Mouse (Mus musculus) kidney, embryonic 15.5 days (tissue): ENCODE measurements around the gene Mecom. TPM values are rescaled to one million over a fixed set of nuclear protein-coding genes. Genes with fewer than 3 reads are reported as not detected.

Experiments
- ATAC-seq: fragments of 200-750 bp; cut with Nextera tagmentation; replicated peaks from 2 replicates; pipeline ENCODE4 v1.8.0; 2017; ENCODE audit warnings: moderate TSS enrichment; ENCODE audit not compliant: low FRiP score
- H3K27ac ChIP-seq: fragments of 300-500 bp; sonication (generic); 2 replicates; pipeline ENCODE4 v1.5.1; 2015; ENCODE audit warnings: mild to moderate bottlenecking, inconsistent platforms
- H3K27me3 ChIP-seq: fragments of 300-500 bp; sonication (generic); 2 replicates; pipeline ENCODE4 v1.6.1; 2015; ENCODE audit warnings: inconsistent platforms
- H3K36me3 ChIP-seq: fragments of 300-500 bp; sonication (generic); 2 replicates; pipeline ENCODE4 v1.6.1; 2015; ENCODE audit warnings: inconsistent platforms
- H3K4me1 ChIP-seq: fragments of 300-500 bp; sonication (generic); 2 replicates; pipeline ENCODE4 v1.6.1; 2015; ENCODE audit warnings: inconsistent platforms
- H3K4me2 ChIP-seq: fragments of 300-500 bp; sonication (generic); 2 replicates; pipeline ENCODE4 v1.6.1; 2015; ENCODE audit warnings: moderate library complexity, mild to moderate bottlenecking, inconsistent platforms
- H3K4me3 ChIP-seq: fragments of 300-500 bp; sonication (generic); replicated peaks from 2 replicates; pipeline ENCODE4 v1.5.1; 2015; ENCODE audit warnings: mild to moderate bottlenecking, inconsistent platforms
- H3K9ac ChIP-seq: fragments of 300-500 bp; sonication (generic); 2 replicates; pipeline ENCODE4 v1.6.1; 2015; ENCODE audit warnings: mild to moderate bottlenecking, inconsistent platforms
- H3K9me3 ChIP-seq: fragments of 300-500 bp; sonication (generic); replicated peaks from 2 replicates; pipeline ENCODE4 v1.6.1; 2016; ENCODE audit warnings: inconsistent platforms
- WGBS: fragments of 180-500 bp; shearing (Covaris S2); methylation state at CpG from one replicate; pipeline ENCODE4 v1.1.7; 2015; ENCODE audit warnings: mixed read lengths; 5-methylcytosine and 5-hydroxymethylcytosine counted together
- polyA plus RNA-seq: library from polyadenylated mRNA; unstranded; fragments of >200 nt; fragmentation: Nextera tagmentation; extraction: Ambion mirVana; gene quantifications from 2 replicates; pipeline ENCODE4 v1.2.1, GENCODE M21; 2015

Gene Mecom
- polyA plus RNA-seq, 1 experiment from 2014 or later, result 66.4 TPM

GRCm38 (mm10) chr3:30254451-30254850, 293.4 kb downstream of the Mecom start:
- Histone ChIP-seq H3K9me3 (no peaks in the 10 kb centered on the region), H3K4me2 (no peak overlapping the region), H3K27me3 (no peaks in the 10 kb centered on the region), H3K9ac (no peak overlapping the region), H3K27ac (no peak overlapping the region), H3K4me1 (0 out of 2 replicates have a peak, but pooled peaks cover 3% of the 10 kb centered on the region), H3K36me3 (no peaks in the 10 kb centered on the region), H3K4me3 (no peak overlapping the region)
- WGBS, result 44% methylated on average over 7 of the region's 7 CpGs
- ATAC-seq, result no peak

GRCm38 (mm10) chr3:30253714-30254113, 294.1 kb downstream of the Mecom start:
- ATAC-seq, result no peak
- Histone ChIP-seq H3K9me3 (no peaks in the 10 kb centered on the region), H3K36me3 (no peaks in the 10 kb centered on the region), H3K9ac (no peak overlapping the region), H3K4me3 (no peak overlapping the region), H3K4me2 (no peak overlapping the region), H3K4me1 (0 out of 2 replicates have a peak, but pooled peaks cover 3% of the 10 kb centered on the region), H3K27me3 (no peaks in the 10 kb centered on the region), H3K27ac (no peak overlapping the region)
- WGBS, result 88% methylated on average over 5 of the region's 5 CpGs

DNA sequence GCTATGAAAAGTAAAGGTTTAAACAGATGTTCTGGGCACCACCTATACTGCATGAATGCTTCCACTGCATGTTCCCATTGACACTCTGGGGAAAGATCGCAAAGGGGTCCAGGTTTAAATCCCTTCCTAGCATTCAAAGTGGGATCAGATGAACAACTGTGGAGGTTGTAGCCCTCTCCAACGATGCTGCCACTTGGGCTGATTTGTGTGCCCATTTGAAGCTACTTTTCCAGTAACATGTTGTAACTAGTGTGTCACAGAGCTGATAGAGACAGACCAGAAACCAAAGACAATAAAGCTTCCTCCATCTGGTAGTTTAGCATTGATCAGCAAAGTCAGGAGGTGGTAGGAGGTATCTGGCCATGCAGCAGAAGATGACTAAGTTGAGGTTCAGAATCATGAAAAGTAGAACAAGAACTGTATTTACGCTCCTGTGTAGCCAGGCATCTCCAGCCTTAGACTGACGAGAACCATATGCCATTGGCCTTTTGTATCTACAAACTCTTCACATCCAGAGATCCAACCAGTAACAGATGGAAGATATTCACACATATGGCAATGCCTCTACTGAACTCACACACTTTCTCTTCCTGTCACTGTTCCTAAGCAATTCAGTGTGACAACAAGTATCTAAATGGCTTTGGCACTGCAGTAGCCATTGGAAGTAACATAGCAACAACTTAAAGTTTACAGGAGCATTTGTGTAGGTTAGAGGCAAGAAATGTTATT, 299.0 kb downstream of the Mecom start:
- H3K9ac ChIP-seq, result no peak overlapping the region
- no peak overlapping the region for H3K27ac ChIP-seq
- 80% methylated on average over 4 of the region's 4 CpGs for WGBS
- no peaks in the 10 kb centered on the region for H3K36me3 ChIP-seq
- no peak overlapping the region for H3K4me3 ChIP-seq
- H3K27me3 ChIP-seq, result no peaks in the 10 kb centered on the region
- peaks cover 32% of the 10 kb centered on the region for H3K4me1 ChIP-seq
- H3K9me3 ChIP-seq, result no peaks in the 10 kb centered on the region
- H3K4me2 ChIP-seq, result no peak overlapping the region
- no peak for ATAC-seq

DNA sequence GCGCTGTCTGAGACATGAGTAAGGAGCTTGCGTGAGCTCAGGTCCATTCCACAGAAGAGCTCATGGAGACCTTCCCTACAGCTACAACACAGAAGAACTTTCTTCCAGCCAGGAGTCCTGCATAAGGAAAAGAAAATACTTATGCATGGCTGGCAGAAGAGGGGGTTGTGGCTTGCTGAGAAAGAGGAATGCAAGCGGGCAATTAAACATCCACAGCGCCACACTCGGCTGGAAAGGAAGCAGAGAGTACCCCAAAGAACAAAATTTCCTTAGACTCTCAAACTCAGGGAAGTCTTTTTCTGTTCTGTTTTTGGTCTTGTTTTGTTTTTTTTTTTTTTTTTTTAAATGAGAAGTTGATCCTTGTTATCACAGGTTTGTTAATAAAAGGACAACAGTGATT, 300.6 kb downstream of the Mecom start:
- Histone ChIP-seq H3K4me1 (peaks cover 33% of the 10 kb centered on the region), H3K9ac (no peak overlapping the region), H3K36me3 (no peaks in the 10 kb centered on the region), H3K4me2 (no peak overlapping the region), H3K9me3 (no peaks in the 10 kb centered on the region), H3K27me3 (no peaks in the 10 kb centered on the region), H3K27ac (peak overlapping the region; percentile 70), H3K4me3 (no peak overlapping the region)
- no peak for ATAC-seq
- WGBS, result 71% methylated on average over 5 of the region's 5 CpGs

- H3K27me3 ChIP-seq, result no peaks in the 10 kb centered on the region
- H3K4me1 ChIP-seq, result peaks cover 33% of the 10 kb centered on the region
- H3K4me3 ChIP-seq, result no peak overlapping the region
- 66% methylated on average over 12 of the region's 12 CpGs for WGBS
- no peaks in the 10 kb centered on the region for H3K36me3 ChIP-seq
- ATAC-seq, result peak; percentile 68
- no peak overlapping the region for H3K4me2 ChIP-seq
- H3K27ac ChIP-seq, result peak overlapping the region; percentile 70
- no peaks in the 10 kb centered on the region for H3K9me3 ChIP-seq
- no peak overlapping the region for H3K9ac ChIP-seq
Observed at GRCm38 (mm10) chr3:30246431-30247041, 301.3 kb downstream of the Mecom start.

DNA sequence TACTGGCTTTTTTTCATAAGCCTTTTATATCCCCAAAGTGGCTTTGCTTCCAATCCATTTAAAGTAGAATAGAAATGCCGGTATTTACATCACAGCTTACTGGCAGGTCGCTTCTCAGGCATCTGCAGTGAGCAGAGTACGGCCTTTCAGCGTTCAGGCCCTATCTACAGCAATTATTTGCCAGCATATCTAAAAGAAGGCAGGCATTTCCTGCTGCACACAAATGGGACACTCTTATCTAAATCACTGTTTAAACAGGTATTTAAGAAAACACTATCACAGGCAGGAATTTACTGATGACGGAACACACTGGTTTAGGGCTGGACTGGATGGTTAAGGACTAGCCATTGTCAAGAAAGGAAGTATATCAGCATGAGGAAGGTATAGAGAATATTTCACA, 301.9 kb downstream of the Mecom start:
- Histone ChIP-seq H3K27me3 (no peaks in the 10 kb centered on the region), H3K9ac (no peak overlapping the region), H3K4me2 (no peak overlapping the region), H3K27ac (peak overlapping the region; percentile 70), H3K36me3 (no peaks in the 10 kb centered on the region), H3K4me3 (no peak overlapping the region), H3K4me1 (peaks cover 33% of the 10 kb centered on the region), H3K9me3 (no peaks in the 10 kb centered on the region)
- ATAC-seq, result no peak
- 54% methylated on average over 5 of the region's 5 CpGs for WGBS

DNA sequence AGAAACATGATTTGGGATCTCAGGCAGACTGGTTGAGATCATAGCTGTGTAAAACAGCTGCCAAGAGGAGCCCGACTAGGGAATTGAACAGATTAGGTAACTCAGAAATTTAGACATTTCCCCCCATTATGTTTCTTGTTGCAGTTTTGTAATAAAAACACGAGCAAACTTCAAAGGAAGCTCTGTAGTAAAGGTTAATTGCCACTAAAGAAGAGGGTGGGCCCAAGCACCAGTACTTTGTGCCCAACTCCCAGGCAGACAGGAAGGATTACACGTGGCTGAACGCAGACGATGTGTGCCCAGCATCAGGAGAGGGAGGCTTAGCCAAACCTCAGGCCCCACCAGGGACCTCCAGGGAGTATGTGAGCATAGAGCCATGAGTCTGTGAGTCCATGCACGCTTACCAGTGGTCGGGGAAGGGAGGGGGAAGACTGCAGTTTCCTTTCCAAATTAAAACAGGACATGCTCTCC, 303.4 kb downstream of the Mecom start:
- peak overlapping the region; percentile 32; the same call in 1 of the 2 replicates for H3K27ac ChIP-seq

GRCm38 (mm10) chr3:30243776-30244275, 304.0 kb downstream of the Mecom start:
- Histone ChIP-seq H3K9ac (no peak overlapping the region), H3K9me3 (no peaks in the 10 kb centered on the region), H3K4me2 (no peak overlapping the region), H3K4me1 (peaks cover 33% of the 10 kb centered on the region), H3K4me3 (no peak overlapping the region), H3K36me3 (no peaks in the 10 kb centered on the region), H3K27ac (peak overlapping the region; percentile 32; the same call in 1 of the 2 replicates), H3K27me3 (no peaks in the 10 kb centered on the region)
- 54% methylated on average over 8 of the region's 8 CpGs for WGBS
- no peak for ATAC-seq

More for the DNA sequence above, 303.4 kb downstream of the Mecom start:
- H3K9me3 ChIP-seq, result no peaks in the 10 kb centered on the region
- H3K36me3 ChIP-seq, result no peaks in the 10 kb centered on the region
- no peaks in the 10 kb centered on the region for H3K27me3 ChIP-seq
- H3K4me2 ChIP-seq, result no peak overlapping the region
- H3K4me1 ChIP-seq, result peaks cover 33% of the 10 kb centered on the region
- 18% methylated on average over 7 of the region's 7 CpGs for WGBS
- H3K9ac ChIP-seq, result no peak overlapping the region
- H3K4me3 ChIP-seq, result no peak overlapping the region
- 0 out of 2 replicates have a peak, but pooled peaks have one; percentile 40 for ATAC-seq

DNA sequence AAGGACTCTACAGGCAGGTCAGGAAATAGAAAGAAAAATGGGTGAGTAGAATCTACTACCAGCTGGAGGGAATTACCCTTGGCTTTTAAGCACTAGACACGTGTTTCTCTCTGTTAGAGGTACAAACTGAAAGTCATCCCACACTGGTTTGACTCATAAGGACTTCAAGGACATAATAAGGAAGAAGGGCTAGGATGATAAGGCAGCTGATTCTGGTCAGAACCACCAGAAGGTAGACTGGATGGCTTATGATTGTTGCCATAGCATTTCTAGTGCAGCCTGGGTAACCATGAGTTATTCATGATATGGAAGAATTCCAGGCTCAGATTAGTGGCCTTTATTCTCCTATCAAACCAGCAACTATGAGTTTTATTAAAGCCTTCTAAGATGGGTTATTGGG, 308.4 kb downstream of the Mecom start:
- Histone ChIP-seq H3K9me3 (no peaks in the 10 kb centered on the region), H3K27me3 (no peaks in the 10 kb centered on the region), H3K4me3 (no peak overlapping the region), H3K4me1 (peaks cover 11% of the 10 kb centered on the region), H3K27ac (no peak overlapping the region), H3K9ac (no peak overlapping the region), H3K36me3 (peaks cover 5% of the 10 kb centered on the region; the same call in 1 of the 2 replicates), H3K4me2 (no peak overlapping the region)
- WGBS, result 84% methylated on average over 1 of the region's 1 CpGs
- no peak for ATAC-seq

- H3K9me3 ChIP-seq, result no peaks in the 10 kb centered on the region
- H3K9ac ChIP-seq, result no peak overlapping the region
- no peak overlapping the region for H3K4me3 ChIP-seq
- H3K4me1 ChIP-seq, result 0 out of 2 replicates have a peak, but pooled peaks cover 4% of the 10 kb centered on the region
- no peak overlapping the region for H3K4me2 ChIP-seq
- H3K36me3 ChIP-seq, result peaks cover 5% of the 10 kb centered on the region; the same call in 1 of the 2 replicates
- 95% methylated on average over 5 of the region's 5 CpGs for WGBS
- H3K27ac ChIP-seq, result no peak overlapping the region
- H3K27me3 ChIP-seq, result no peaks in the 10 kb centered on the region
- no peak for ATAC-seq
Observed at GRCm38 (mm10) chr3:30237493-30237892, 310.3 kb downstream of the Mecom start.

DNA sequence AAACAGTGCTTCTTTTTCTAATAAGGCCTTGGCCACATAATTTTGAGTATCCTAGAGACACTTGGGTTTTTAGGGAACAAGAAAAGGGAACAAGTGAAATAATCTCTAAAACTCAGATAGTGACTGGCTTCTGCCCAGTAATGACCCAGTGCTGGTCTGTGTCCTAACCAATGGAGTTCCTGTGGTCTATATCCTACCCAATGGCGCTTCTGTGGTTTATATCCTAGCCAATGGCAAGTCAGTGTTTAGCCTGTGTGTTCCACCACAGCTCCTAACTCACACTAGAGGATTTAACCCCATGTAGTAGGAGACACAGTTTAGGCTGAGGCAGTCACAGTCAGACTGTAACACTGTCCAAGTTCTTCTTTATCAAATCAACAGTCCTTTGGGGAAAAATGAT, 313.8 kb downstream of the Mecom start:
- 0 out of 2 replicates have a peak, but pooled peaks cover 4% of the 10 kb centered on the region for H3K4me1 ChIP-seq
- H3K36me3 ChIP-seq, result peaks cover 5% of the 10 kb centered on the region; the same call in 1 of the 2 replicates
- H3K9ac ChIP-seq, result no peak overlapping the region
- WGBS, result 85% methylated on average over 1 of the region's 1 CpGs
- no peak for ATAC-seq
- no peaks in the 10 kb centered on the region for H3K9me3 ChIP-seq
- no peak overlapping the region for H3K27ac ChIP-seq
- H3K4me2 ChIP-seq, result no peak overlapping the region
- no peak overlapping the region for H3K4me3 ChIP-seq
- no peaks in the 10 kb centered on the region for H3K27me3 ChIP-seq

GRCm38 (mm10) chr3:30227964-30228670, 319.7 kb downstream of the Mecom start:
- no peak overlapping the region for H3K27ac ChIP-seq
- no peak for ATAC-seq
- 50% methylated on average over 12 of the region's 12 CpGs for WGBS

More at GRCm38 (mm10) chr3:30227964-30228670, 319.7 kb downstream of the Mecom start:
- no peaks in the 10 kb centered on the region for H3K9me3 ChIP-seq
- H3K27me3 ChIP-seq, result no peaks in the 10 kb centered on the region
- H3K36me3 ChIP-seq, result no peaks in the 10 kb centered on the region
- H3K9ac ChIP-seq, result no peak overlapping the region
- H3K4me1 ChIP-seq, result peaks cover 13% of the 10 kb centered on the region; the same call in 1 of the 2 replicates
- H3K4me3 ChIP-seq, result no peak overlapping the region
- H3K4me2 ChIP-seq, result no peak overlapping the region
